Mouse (Mus musculus) ES-E14 (cell line): Measurements from ENCODE around the gene Tm4sf20. TPM values are rescaled to one million over a fixed set of nuclear protein-coding genes. Genes with fewer than 3 reads are reported as not detected.

Source experiments
- DNase-seq: peaks from one replicate; pipeline ENCODE4 v3.0.0-alpha.2; 2013; ENCODE audit warnings: low read depth, low spot score
- H3K27ac ChIP-seq: 2 replicates; pipeline ENCODE4 v1.5.1; 2012; ENCODE audit warnings: low read depth, mild to moderate bottlenecking, low read length, moderate library complexity, mixed read lengths; ENCODE audit not compliant: poor library complexity, insufficient read depth, severe bottlenecking
- H3K36me3 ChIP-seq: 2 replicates; pipeline ENCODE4 v1.6.1; 2012; ENCODE audit warnings: mild to moderate bottlenecking, low read length, moderate library complexity, mixed read lengths; ENCODE audit not compliant: control insufficient read depth, poor library complexity, insufficient read depth, severe bottlenecking
- H3K4me1 ChIP-seq, 2 experiments: fragments of 150-350 bp in 1 of 2; sonication (generic) in 1 of 2; 2 replicates each; pipeline ENCODE4 v1.6.1; 2012; ENCODE audit warnings: low read length in 2 of 2, mild to moderate bottlenecking in 1 of 2, mixed read lengths in 1 of 2; ENCODE audit not compliant: control insufficient read depth in 2 of 2, insufficient read depth in 2 of 2, poor library complexity in 1 of 2
- H3K4me3 ChIP-seq, 2 experiments: fragments of 150-350 bp in 1 of 2; sonication (generic) in 1 of 2; 2 replicates each; pipeline ENCODE4 v1.5.1; 2012; ENCODE audit warnings: low read length in 2 of 2, low read depth in 1 of 2, mild to moderate bottlenecking in 1 of 2, mixed read lengths in 1 of 2; ENCODE audit not compliant: insufficient read depth in 1 of 2, poor library complexity in 1 of 2, severe bottlenecking in 1 of 2
- H3K9ac ChIP-seq: 2 replicates; pipeline ENCODE4 v1.6.1; 2012; ENCODE audit warnings: low read depth, mild to moderate bottlenecking, low read length, mixed read lengths; ENCODE audit not compliant: poor library complexity, insufficient read depth, severe bottlenecking
- H3K9me3 ChIP-seq: fragments of 150-350 bp; sonication (generic); 2 replicates; pipeline ENCODE4 v1.6.1; 2012; ENCODE audit warnings: low read depth, mild to moderate bottlenecking, low read length; ENCODE audit not compliant: control insufficient read depth, insufficient read depth
- CHD2 ChIP-seq: IDR thresholded peaks from 2 replicates; pipeline ENCODE4 v1.6.1; 2014; ENCODE audit warnings: mild to moderate bottlenecking, low read depth, low read length, inconsistent platforms
- HCFC1 ChIP-seq: IDR thresholded peaks from 2 replicates; pipeline ENCODE4 v1.6.1; 2012; ENCODE audit warnings: low read length, inconsistent platforms, borderline replicate concordance; ENCODE audit not compliant: insufficient read depth
- MAFK ChIP-seq: IDR thresholded peaks from 2 replicates; pipeline ENCODE4 v1.6.1; 2014; ENCODE audit warnings: mild to moderate bottlenecking, low read depth, low read length, inconsistent platforms; ENCODE audit not compliant: insufficient read depth
- ZC3H11A ChIP-seq: IDR thresholded peaks from 2 replicates; pipeline ENCODE4 v1.6.1; 2012; ENCODE audit warnings: low read depth, mild to moderate bottlenecking, inconsistent platforms, low read length, borderline replicate concordance
- ZNF384 ChIP-seq: IDR thresholded peaks from 2 replicates; pipeline ENCODE4 v1.6.1; 2012; ENCODE audit warnings: low read depth, low read length, inconsistent platforms
- in situ Hi-C, 2 experiments: fragments of 600-800 bp; cut with MboI; formaldehyde crosslinking; loops; one replicate each; pipeline ENCODE4 v1.15.1; 2025; ENCODE audit warnings: low sequenced_read_pairs in 2 of 2, inconsistent platforms in 1 of 2; ENCODE audit not compliant: unreplicated experiment in 2 of 2
- total RNA-seq: library from RNA; depleted of rRNA; stranded (reverse); fragments of 300-350 nt; gene quantifications from 2 replicates; pipeline ENCODE4 v1.2.3, GENCODE M21; 2012

Tm4sf20 gene
- total RNA-seq, 1 experiment = not detected

GRCm38 (mm10) chr1:82779388-82779966, 11.2 kb upstream of the Tm4sf20 start:
- Histone ChIP-seq H3K4me3 (no peak overlapping the region), H3K4me1 (no peaks in the 10 kb centered on the region), H3K9me3 (no peaks in the 10 kb centered on the region), H3K27ac (no peak overlapping the region), H3K9ac (no peak overlapping the region), H3K36me3 (no peaks in the 10 kb centered on the region)
- DNase-seq = no peak
- in situ Hi-C loops = no loop called here
- TF ChIP-seq ZC3H11A (no peak), MAFK (no peak), ZNF384 (no peak), CHD2 (no peak), HCFC1 (no peak)

- Histone ChIP-seq H3K4me1 (no peaks in the 10 kb centered on the region), H3K4me3 (no peak overlapping the region), H3K27ac (no peak overlapping the region), H3K9ac (no peak overlapping the region), H3K36me3 (no peaks in the 10 kb centered on the region), H3K9me3 (no peaks in the 10 kb centered on the region)
- in situ Hi-C loops = no loop called here
- DNase-seq = no peak
- no peak for TF ChIP-seq HCFC1
- TF ChIP-seq ZC3H11A = no peak
- TF ChIP-seq ZNF384 = no peak
- TF ChIP-seq MAFK = no peak
Observed at GRCm38 (mm10) chr1:82775293-82775692, 7.0 kb upstream of the Tm4sf20 start.

- no peak for DNase-seq
Observed at GRCm38 (mm10) chr1:82773208-82773607, 4.9 kb upstream of the Tm4sf20 start.

GRCm38 (mm10) chr1:82772428-82772827, 4.2 kb upstream of the Tm4sf20 start:
- H3K9ac ChIP-seq = no peak overlapping the region
- DNase-seq = no peak
- H3K4me3 ChIP-seq = no peak overlapping the region
- no peaks in the 10 kb centered on the region for H3K9me3 ChIP-seq
- H3K4me1 ChIP-seq = no peaks in the 10 kb centered on the region
- in situ Hi-C loops = no loop called here
- TF ChIP-seq ZNF384 (no peak), CHD2 (no peak), MAFK (no peak), HCFC1 (no peak), ZC3H11A (no peak)
- H3K27ac ChIP-seq = no peak overlapping the region
- no peaks in the 10 kb centered on the region for H3K36me3 ChIP-seq

More at GRCm38 (mm10) chr1:82773208-82773607, 4.9 kb upstream of the Tm4sf20 start:
- no peak overlapping the region for H3K4me3 ChIP-seq
- H3K27ac ChIP-seq = no peak overlapping the region
- TF ChIP-seq HCFC1 (no peak), MAFK (no peak), CHD2 (no peak), ZC3H11A (no peak), ZNF384 (no peak)
- no peaks in the 10 kb centered on the region for H3K4me1 ChIP-seq
- H3K9ac ChIP-seq = no peak overlapping the region
- no peaks in the 10 kb centered on the region for H3K36me3 ChIP-seq
- in situ Hi-C loops = no loop called here
- H3K9me3 ChIP-seq = no peaks in the 10 kb centered on the region

GRCm38 (mm10) chr1:82771022-82771586, 2.8 kb upstream of the Tm4sf20 start, which contains the start of gene Gm47791:
TSS of gene Gm47791 (minus strand) at chr1:82771243.
- peak within 1 kb of the TSS; percentile 44 to 49 for H3K4me3 ChIP-seq
- no peaks in the 10 kb centered on the region for H3K9me3 ChIP-seq

More at GRCm38 (mm10) chr1:82771022-82771586, 2.8 kb upstream of the Tm4sf20 start, which contains the start of gene Gm47791:
- H3K36me3 ChIP-seq = no peaks in the 10 kb centered on the region
- in situ Hi-C loops = no loop called here
- TF ChIP-seq ZC3H11A (no peak), CHD2 (no peak), ZNF384 (no peak), MAFK (no peak), HCFC1 (no peak)
- no peaks in the 10 kb centered on the region for H3K4me1 ChIP-seq
- no peak within 1 kb of the TSS for H3K27ac ChIP-seq
- H3K9ac ChIP-seq = no peak within 1 kb of the TSS
- no peak for DNase-seq
